Mouse (Mus musculus) ES-E14 (cell line): ENCODE measurements around the gene Sdr9c7.

ENCODE experiments used
- CHD2 ChIP-seq: IDR thresholded peaks from 2 replicates; pipeline ENCODE4 v1.6.1; 2014; ENCODE audit warnings: mild to moderate bottlenecking, low read depth, low read length, inconsistent platforms
- ZC3H11A ChIP-seq: IDR thresholded peaks from 2 replicates; pipeline ENCODE4 v1.6.1; 2012; ENCODE audit warnings: low read depth, mild to moderate bottlenecking, inconsistent platforms, low read length, borderline replicate concordance

DNA sequence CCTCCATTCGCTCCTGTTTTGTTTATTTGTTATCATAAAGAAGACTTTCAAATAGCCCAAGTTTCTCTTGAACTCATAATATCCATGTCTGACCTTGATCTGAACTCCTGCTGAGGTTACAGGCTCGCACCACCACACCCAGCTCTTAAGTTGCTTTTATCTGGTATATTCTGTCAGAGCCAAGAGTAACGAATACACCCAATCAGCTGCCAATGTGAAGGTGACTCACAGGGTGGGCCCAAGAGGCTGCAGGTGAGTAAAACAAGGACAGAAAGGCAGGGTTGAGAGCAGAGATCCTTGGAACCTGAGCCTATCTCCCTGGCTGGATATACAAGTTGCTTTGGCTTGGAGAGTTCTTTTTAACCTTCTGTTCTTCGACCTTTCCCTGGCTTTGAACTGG is 56.7 kb downstream of the Sdr9c7 start:
- TF ChIP-seq ZC3H11A: no peak
- TF ChIP-seq CHD2: no peak
